Mouse (Mus musculus) lung, embryonic 16.5 days (tissue): Measurements from ENCODE around the gene Inip. TPM values are rescaled to one million over a fixed set of nuclear protein-coding genes. Genes with fewer than 3 reads are reported as not detected.
A peak's percentile ranks its signal among the peaks of the same experiment; 100 is the strongest.

Source experiments
- ATAC-seq: fragments of 200-750 bp; cut with Nextera tagmentation; 2 replicates; pipeline ENCODE4 v1.8.0; 2017; ENCODE audit warnings: low read depth, mild to moderate bottlenecking, moderate library complexity
- H3K27ac ChIP-seq: fragments of 300-500 bp; sonication (generic); 2 replicates; pipeline ENCODE4 v1.5.1; 2014; ENCODE audit warnings: mild to moderate bottlenecking, control low read depth, low read length
- H3K27me3 ChIP-seq: fragments of 300-500 bp; sonication (generic); 2 replicates; pipeline ENCODE4 v1.6.1; 2014; ENCODE audit warnings: low read depth, low read length, mixed read lengths; ENCODE audit not compliant: control insufficient read depth, insufficient read depth
- H3K36me3 ChIP-seq: fragments of 300-500 bp; sonication (generic); 2 replicates; pipeline ENCODE4 v1.6.1; 2014; ENCODE audit warnings: low read length; ENCODE audit not compliant: control insufficient read depth, insufficient read depth
- H3K4me1 ChIP-seq: fragments of 300-500 bp; sonication (generic); replicated peaks from 2 replicates; pipeline ENCODE4 v1.6.1; 2014; ENCODE audit warnings: low read length, mixed read lengths; ENCODE audit not compliant: control insufficient read depth, insufficient read depth
- H3K4me2 ChIP-seq: fragments of 300-500 bp; sonication (generic); 2 replicates; pipeline ENCODE4 v1.6.1; 2014; ENCODE audit warnings: low read depth, low read length, control low read depth
- H3K4me3 ChIP-seq: fragments of 300-500 bp; sonication (generic); 2 replicates; pipeline ENCODE4 v1.5.1; 2014; ENCODE audit warnings: mild to moderate bottlenecking, low read length, control low read depth
- H3K9ac ChIP-seq: fragments of 300-500 bp; sonication (generic); 2 replicates; pipeline ENCODE4 v1.6.1; 2014; ENCODE audit warnings: low read length, control low read depth
- H3K9me3 ChIP-seq: fragments of 300-500 bp; sonication (generic); 2 replicates; pipeline ENCODE4 v1.6.1; 2016; ENCODE audit warnings: low read length; ENCODE audit not compliant: control insufficient read depth
- WGBS: fragments of 180-500 bp; shearing (Covaris S2); extraction: QIAGEN DNeasy Blood & Tissue Kit; methylation state at CpG from one replicate; pipeline ENCODE4 v1.1.7; 2014; 5-methylcytosine and 5-hydroxymethylcytosine counted together
- polyA plus RNA-seq: library from polyadenylated mRNA; unstranded; fragments of >200 nt; fragmentation: Nextera tagmentation; extraction: Ambion mirVana; gene quantifications from 2 replicates; pipeline ENCODE4 v1.2.1, GENCODE M21; 2015

Gene Inip
- polyA plus RNA-seq, 1 experiment from 2014 or later, result 47.7 TPM

DNA sequence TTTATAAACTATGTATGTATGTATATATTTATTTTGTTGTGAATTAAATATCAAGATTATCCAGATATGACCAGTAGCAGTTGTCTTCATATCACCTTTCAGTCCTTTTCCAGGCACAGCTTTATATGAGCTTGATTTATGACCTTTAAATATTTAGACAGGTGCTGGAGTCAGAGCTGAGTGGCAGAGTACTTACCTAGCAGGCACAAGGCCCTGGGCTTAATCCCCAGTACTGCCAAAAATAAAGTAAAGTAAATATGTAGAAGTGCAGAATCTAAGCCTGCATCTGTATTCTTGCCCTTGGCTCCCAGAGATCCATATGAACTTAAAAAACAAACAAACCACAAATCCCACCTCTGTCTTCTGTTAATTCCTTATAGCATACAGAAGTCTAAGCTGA lies 12.4 kb downstream of the Inip start:
- Histone ChIP-seq H3K27ac (no peak overlapping the region), H3K27me3 (no peaks in the 10 kb centered on the region), H3K9ac (no peak overlapping the region), H3K9me3 (no peaks in the 10 kb centered on the region), H3K36me3 (no peaks in the 10 kb centered on the region), H3K4me2 (no peak overlapping the region), H3K4me1 (0 out of 2 replicates have a peak, but pooled peaks cover 3% of the 10 kb centered on the region), H3K4me3 (no peak overlapping the region)
- no peak for ATAC-seq

DNA sequence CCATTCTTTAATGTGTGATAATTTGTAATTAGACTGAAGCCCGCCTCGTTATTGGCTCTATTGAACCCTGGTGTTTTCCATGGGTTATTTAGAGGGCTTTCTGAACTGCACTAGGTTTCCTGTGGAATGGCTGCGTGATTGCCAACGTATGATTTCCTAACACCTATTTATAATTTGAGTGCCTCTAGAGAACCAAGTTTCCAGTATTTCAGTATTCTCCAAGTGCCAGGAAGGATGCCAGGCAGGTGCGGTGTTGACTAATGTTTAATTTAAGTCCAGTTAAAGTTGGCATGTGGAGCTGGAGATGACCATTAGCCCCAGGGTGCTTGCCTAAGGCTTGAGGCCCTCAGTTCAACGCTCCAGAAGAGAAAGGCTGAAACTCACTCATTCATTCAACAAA lies 14.3 kb downstream of the Inip start:
- H3K9me3 ChIP-seq, result no peaks in the 10 kb centered on the region

DNA sequence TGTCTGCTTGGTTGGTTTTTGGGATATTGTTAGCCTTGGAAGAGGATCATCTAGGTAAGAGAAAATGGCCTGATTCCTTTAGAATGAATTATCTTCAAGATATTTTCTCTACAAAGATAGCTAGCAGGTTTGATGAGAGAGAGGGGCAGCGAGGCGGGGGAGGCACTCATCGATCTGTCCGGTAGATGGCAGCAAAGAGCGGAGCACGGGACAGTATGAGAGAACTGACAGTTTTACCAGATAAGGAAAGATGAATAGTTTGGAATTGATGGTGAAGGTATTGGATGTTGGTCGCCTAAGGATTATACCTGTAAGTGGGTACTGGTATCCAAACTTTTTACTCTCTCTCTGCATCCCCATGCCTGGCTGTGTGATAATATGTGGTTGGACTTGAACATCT lies 14.7 kb downstream of the Inip start:
- no peak overlapping the region for H3K4me2 ChIP-seq
- H3K4me1 ChIP-seq, result peaks cover 9% of the 10 kb centered on the region
- no peak overlapping the region for H3K4me3 ChIP-seq
- ATAC-seq, result no peak
- no peak overlapping the region for H3K9ac ChIP-seq
- H3K36me3 ChIP-seq, result no peaks in the 10 kb centered on the region
- under 1% methylated on average over 7 of the region's 7 CpGs for WGBS
- no peak overlapping the region for H3K27ac ChIP-seq
- H3K9me3 ChIP-seq, result no peaks in the 10 kb centered on the region
- H3K27me3 ChIP-seq, result no peaks in the 10 kb centered on the region

More for the DNA sequence above, 14.3 kb downstream of the Inip start:
- Histone ChIP-seq H3K4me3 (no peak overlapping the region), H3K27ac (no peak overlapping the region), H3K4me2 (no peak overlapping the region), H3K4me1 (peaks cover 8% of the 10 kb centered on the region), H3K9ac (no peak overlapping the region), H3K36me3 (no peaks in the 10 kb centered on the region), H3K27me3 (no peaks in the 10 kb centered on the region)
- ATAC-seq, result no peak
- 52% methylated on average over 6 of the region's 6 CpGs for WGBS

- 23% methylated on average over 2 of the region's 2 CpGs for WGBS
- no peaks in the 10 kb centered on the region for H3K27me3 ChIP-seq
- no peak overlapping the region for H3K4me3 ChIP-seq
- no peaks in the 10 kb centered on the region for H3K9me3 ChIP-seq
- no peak overlapping the region for H3K4me2 ChIP-seq
- no peak overlapping the region for H3K27ac ChIP-seq
- ATAC-seq, result no peak
- H3K9ac ChIP-seq, result no peak overlapping the region
- H3K36me3 ChIP-seq, result no peaks in the 10 kb centered on the region
- H3K4me1 ChIP-seq, result peaks cover 12% of the 10 kb centered on the region
Observed at GRCm38 (mm10) chr4:59785412-59785811, 16.0 kb downstream of the Inip start.

DNA sequence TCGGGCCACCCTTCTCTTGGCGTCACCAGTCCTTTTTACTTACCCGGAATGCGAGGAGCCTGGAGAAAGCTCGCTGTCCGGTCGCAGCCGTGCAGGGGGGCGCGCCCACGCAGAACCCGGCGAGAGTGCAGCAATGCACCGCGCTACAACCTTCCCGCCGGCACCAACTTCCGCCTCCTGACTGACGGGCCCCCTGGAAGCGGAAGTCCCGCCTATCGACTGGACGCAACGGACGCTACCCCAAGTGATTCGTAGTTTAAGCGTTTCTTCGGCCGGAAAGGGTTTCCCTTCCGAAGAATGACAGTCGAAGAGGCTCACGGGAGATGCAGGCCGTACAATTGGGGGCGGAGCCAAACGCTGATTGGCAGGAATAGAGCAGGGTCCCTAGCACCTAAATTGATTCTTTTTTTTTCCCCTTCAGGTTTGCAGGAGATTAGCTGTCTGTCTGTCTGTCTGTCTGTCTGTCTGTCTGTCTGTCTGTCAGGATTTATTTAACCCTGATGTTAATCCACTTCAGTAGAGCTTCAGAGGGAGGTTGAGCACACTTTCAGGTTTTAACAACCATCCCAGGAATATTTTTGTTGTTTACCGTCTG lies 17.6 kb downstream of the Inip start:
- Histone ChIP-seq H3K27me3 (no peaks in the 10 kb centered on the region), H3K27ac (no peak overlapping the region; the same call in 1 of the 2 replicates), H3K9ac (peak overlapping the region; percentile 84), H3K4me3 (peak overlapping the region; percentile 98), H3K9me3 (no peaks in the 10 kb centered on the region), H3K36me3 (no peaks in the 10 kb centered on the region), H3K4me2 (peak overlapping the region; percentile 82), H3K4me1 (peaks cover 14% of the 10 kb centered on the region)
- WGBS, result under 1% methylated on average over 36 of the region's 36 CpGs
- ATAC-seq, result peak; percentile 96

- H3K9me3 ChIP-seq, result no peaks in the 10 kb centered on the region
- peaks cover 14% of the 10 kb centered on the region for H3K4me1 ChIP-seq
- WGBS, result 0% methylated on average over 47 of the region's 47 CpGs
- H3K27ac ChIP-seq, result no peak overlapping the region; the same call in 1 of the 2 replicates
- H3K27me3 ChIP-seq, result no peaks in the 10 kb centered on the region
- peak overlapping the region; percentile 84 for H3K9ac ChIP-seq
- ATAC-seq, result peak; percentile 59
- H3K4me3 ChIP-seq, result peak overlapping the region; percentile 98
- no peaks in the 10 kb centered on the region for H3K36me3 ChIP-seq
- peak overlapping the region; percentile 82 for H3K4me2 ChIP-seq
Observed at GRCm38 (mm10) chr4:59782853-59783684, 18.3 kb downstream of the Inip start.

GRCm38 (mm10) chr4:59780568-59780967 lies 20.8 kb downstream of the Inip start:
- no peaks in the 10 kb centered on the region for H3K27me3 ChIP-seq
- WGBS, result 8% methylated on average over 1 of the region's 1 CpGs
- no peak overlapping the region for H3K4me2 ChIP-seq
- no peaks in the 10 kb centered on the region for H3K9me3 ChIP-seq
- H3K36me3 ChIP-seq, result 0 out of 2 replicates have a peak, but pooled peaks cover 1% of the 10 kb centered on the region
- no peak overlapping the region for H3K9ac ChIP-seq
- no peak for ATAC-seq
- H3K27ac ChIP-seq, result no peak overlapping the region
- H3K4me1 ChIP-seq, result peaks cover 11% of the 10 kb centered on the region
- H3K4me3 ChIP-seq, result no peak overlapping the region

DNA sequence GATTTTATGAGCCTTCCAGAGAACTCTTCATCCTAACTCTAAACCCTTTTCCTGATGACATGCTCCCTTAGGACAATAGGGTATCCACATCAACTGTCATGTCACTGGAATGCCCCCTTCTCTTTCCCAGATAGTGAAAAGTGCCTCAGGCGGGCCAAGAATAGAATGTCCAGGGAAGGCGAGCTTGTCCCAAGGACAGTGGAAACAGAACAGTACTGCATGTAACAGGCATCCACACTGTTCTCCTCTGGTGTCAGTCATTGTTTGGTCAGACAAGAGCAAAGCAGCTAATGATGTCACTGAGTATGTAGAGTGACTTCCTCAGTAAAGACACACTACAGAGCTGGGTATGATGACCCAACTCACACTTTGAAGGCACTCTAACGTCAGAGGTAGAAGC lies 23.6 kb downstream of the Inip start:
- peaks cover 10% of the 10 kb centered on the region for H3K4me1 ChIP-seq
- no peak overlapping the region for H3K4me3 ChIP-seq
- no peak overlapping the region for H3K9ac ChIP-seq
- no peak overlapping the region for H3K4me2 ChIP-seq
- H3K36me3 ChIP-seq, result peaks cover 9% of the 10 kb centered on the region
- ATAC-seq, result no peak
- WGBS, result 78% methylated on average over 3 of the region's 3 CpGs
- no peak overlapping the region for H3K27ac ChIP-seq
- H3K27me3 ChIP-seq, result no peaks in the 10 kb centered on the region
- H3K9me3 ChIP-seq, result no peaks in the 10 kb centered on the region

DNA sequence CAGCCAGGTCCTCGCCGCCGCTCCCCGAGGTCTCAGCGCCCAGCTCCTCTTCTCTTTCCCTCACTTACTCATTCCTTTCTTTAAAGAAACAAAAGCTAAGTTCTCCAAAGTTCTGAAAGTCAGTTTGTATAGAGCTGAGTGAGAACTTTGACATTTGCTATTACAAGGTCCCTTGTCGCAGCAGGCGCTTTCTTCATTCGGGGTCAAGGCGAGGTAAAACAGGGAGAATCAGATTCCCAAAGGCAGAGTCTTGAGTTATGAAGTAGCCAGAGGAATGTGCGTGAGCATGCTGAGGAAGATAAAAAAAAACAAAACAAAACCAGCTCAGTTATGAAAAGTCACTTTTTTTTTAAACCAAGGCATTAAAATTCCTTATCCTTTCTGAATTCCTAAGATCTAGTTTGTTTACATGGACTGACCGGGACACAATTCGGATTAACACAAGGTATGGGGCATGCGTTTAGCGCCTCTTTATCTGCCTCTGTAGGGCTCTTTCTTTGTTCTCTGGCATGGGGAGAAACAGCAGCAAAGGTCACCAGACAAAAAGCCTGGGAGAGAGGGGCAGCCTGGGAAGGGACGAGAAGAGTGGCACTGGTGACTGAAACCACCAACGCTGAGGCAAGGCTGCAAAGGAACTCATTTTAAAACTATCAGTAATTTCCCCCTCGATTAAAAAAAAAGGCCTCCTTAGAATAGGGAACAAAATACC lies 29.1 kb downstream of the Inip start:
- H3K4me2 ChIP-seq, result no peak overlapping the region
- H3K36me3 ChIP-seq, result peaks cover 22% of the 10 kb centered on the region
- no peaks in the 10 kb centered on the region for H3K27me3 ChIP-seq
- WGBS, result 53% methylated on average over 17 of the region's 17 CpGs
- no peak overlapping the region for H3K4me3 ChIP-seq
- H3K4me1 ChIP-seq, result 0 out of 2 replicates have a peak, but pooled peaks cover 2% of the 10 kb centered on the region
- peak overlapping the region; percentile 38 for H3K27ac ChIP-seq
- no peak overlapping the region for H3K9ac ChIP-seq
- no peak for ATAC-seq
- H3K9me3 ChIP-seq, result no peaks in the 10 kb centered on the region
